Mouse (Mus musculus) liver, embryonic 16.5 days (tissue): ENCODE results near the gene Slc25a3. TPM values are rescaled to one million over a fixed set of nuclear protein-coding genes. Genes with fewer than 3 reads are reported as not detected.
A peak's percentile ranks its signal among the peaks of the same experiment; 100 is the strongest.

Experiments
- ATAC-seq: fragments of 200-750 bp; cut with Nextera tagmentation; 2 replicates; pipeline ENCODE4 v1.8.0; 2017; ENCODE audit warnings: low read depth, mild to moderate bottlenecking, moderate number of reproducible peaks, moderate library complexity
- H3K27ac ChIP-seq: fragments of 300-500 bp; sonication (generic); 2 replicates; pipeline ENCODE4 v1.5.1; 2014; ENCODE audit warnings: mild to moderate bottlenecking, low read length
- H3K27me3 ChIP-seq: fragments of 300-500 bp; sonication (generic); 2 replicates; pipeline ENCODE4 v1.6.1; 2014; ENCODE audit warnings: low read depth, low read length, mixed read lengths; ENCODE audit not compliant: control insufficient read depth, insufficient read depth
- H3K36me3 ChIP-seq: fragments of 300-500 bp; sonication (generic); 2 replicates; pipeline ENCODE4 v1.6.1; 2014; ENCODE audit warnings: mild to moderate bottlenecking; ENCODE audit not compliant: control insufficient read depth, insufficient read depth
- H3K4me1 ChIP-seq: fragments of 300-500 bp; sonication (generic); 2 replicates; pipeline ENCODE4 v1.6.1; 2014; ENCODE audit warnings: low read depth, low read length, mixed read lengths; ENCODE audit not compliant: control insufficient read depth
- H3K4me2 ChIP-seq: fragments of 300-500 bp; sonication (generic); 2 replicates; pipeline ENCODE4 v1.6.1; 2014; ENCODE audit warnings: low read depth, low read length, mixed read lengths
- H3K4me3 ChIP-seq: fragments of 300-500 bp; sonication (generic); 2 replicates; pipeline ENCODE4 v1.5.1; 2014; ENCODE audit warnings: low read depth, mild to moderate bottlenecking, low read length
- H3K9ac ChIP-seq: fragments of 300-500 bp; sonication (generic); 2 replicates; pipeline ENCODE4 v1.6.1; 2014; ENCODE audit warnings: low read depth, low read length
- H3K9me3 ChIP-seq: fragments of 300-500 bp; sonication (generic); replicated peaks from 2 replicates; pipeline ENCODE4 v1.6.1; 2016; ENCODE audit warnings: low read length; ENCODE audit not compliant: control insufficient read depth
- WGBS: fragments of 180-500 bp; shearing (Covaris S2); extraction: QIAGEN DNeasy Blood & Tissue Kit; methylation state at CpG from one replicate; pipeline ENCODE4 v1.1.7; 2014; ENCODE audit not compliant: insufficient replicate concordance; 5-methylcytosine and 5-hydroxymethylcytosine counted together
- polyA plus RNA-seq: library from polyadenylated mRNA; unstranded; fragments of >200 nt; fragmentation: Nextera tagmentation; extraction: Ambion mirVana; gene quantifications from 2 replicates; pipeline ENCODE4 v1.2.1, GENCODE M21; 2015

The Slc25a3 gene
- polyA plus RNA-seq, 1 experiment from 2014 or later = 186 TPM

DNA sequence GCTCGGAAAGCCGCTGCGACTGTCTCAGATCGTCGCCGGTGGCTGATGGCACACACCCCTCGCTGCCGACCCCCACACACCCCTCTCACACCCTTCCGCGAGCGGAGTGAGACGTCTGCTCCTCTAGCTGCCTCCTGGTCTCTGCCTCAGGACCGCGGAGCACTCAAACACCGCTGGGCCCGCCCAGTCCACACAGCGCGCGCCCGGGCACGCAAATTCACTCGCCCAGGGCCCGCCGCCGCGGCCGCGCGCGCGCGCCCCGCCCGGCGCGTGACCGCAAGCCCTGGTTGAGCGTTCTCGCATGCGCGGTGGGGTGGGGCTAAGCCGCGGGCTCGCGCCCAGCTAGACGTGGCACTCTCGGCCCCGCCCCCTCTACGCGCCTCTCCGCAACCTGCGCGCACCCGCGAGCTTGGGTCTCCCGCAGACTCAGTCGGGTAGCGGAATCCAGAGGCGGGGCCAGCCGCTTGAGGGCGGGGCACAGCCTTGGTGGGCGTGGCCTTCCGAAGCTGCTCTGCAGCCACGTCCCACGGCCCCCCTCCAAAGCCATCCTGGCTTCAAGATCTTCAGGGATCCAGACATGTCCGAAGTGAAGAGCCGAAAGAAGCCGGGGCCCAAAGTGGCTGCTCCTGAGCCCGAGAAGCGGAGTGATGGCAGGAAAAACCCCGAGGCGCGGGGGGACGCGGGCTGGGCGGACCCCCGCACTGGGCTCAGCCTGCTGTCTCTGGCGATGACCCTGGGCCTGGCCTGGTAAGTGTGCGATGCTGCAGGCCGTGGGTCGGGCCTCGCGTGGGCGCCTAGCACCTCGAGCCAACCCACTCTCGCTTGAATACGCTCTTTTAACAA lies 41.1 kb downstream of the Slc25a3 start, which contains the start of the genes Apaf1 and Ikbip:
TSS of gene Apaf1 (minus strand) at position 221 of the 843 bp plus-strand sequence.
TSS of gene Ikbip (plus strand) at position 391 of the 843 bp plus-strand sequence.
- no peaks in the 10 kb centered on the region for H3K9me3 ChIP-seq
- H3K27me3 ChIP-seq = no peaks in the 10 kb centered on the region
- H3K4me3 ChIP-seq = peak within 1 kb of the TSS; percentile 99
- H3K4me1 ChIP-seq = peaks cover 11% of the 10 kb centered on the region
- peak within 1 kb of the TSS; percentile 96 for H3K4me2 ChIP-seq
- WGBS = under 1% methylated on average over 86 of the region's 87 CpGs
- peaks cover 7% of the 10 kb centered on the region for H3K36me3 ChIP-seq
- peak; percentile 96 for ATAC-seq
- H3K27ac ChIP-seq = peak within 1 kb of the TSS; percentile 92
- peak within 1 kb of the TSS; percentile 96 for H3K9ac ChIP-seq

DNA sequence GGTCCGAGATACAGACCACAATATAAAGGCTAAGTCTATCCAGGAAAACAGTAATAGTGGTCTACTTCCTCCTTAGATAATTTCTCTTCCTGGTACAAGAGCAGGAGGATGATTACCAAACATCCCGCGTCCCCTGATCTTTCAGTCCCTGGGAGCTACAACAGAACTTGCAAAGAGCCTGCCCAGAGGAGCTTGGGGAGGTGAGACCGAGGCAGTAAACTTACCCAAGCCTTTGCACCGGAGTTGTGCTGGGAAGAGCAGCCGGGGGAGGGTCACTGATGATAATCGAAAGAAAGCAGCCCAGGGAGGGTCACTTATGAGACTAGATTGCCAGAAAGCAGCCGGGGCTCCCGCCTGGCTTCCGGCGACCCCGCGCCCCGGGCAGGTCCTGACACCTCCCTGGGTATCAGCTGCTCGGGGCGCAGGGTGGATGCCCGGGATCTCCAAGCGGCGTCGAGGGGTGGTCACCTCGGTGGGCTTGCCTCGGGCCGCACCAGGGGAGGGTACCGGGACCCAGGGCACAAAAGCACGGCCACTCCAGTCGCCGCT lies 41.8 kb downstream of the Slc25a3 start:
- under 1% methylated on average over 27 of the region's 27 CpGs for WGBS
- Histone ChIP-seq H3K4me2 (peak overlapping the region; percentile 96), H3K4me3 (peak overlapping the region; percentile 99), H3K9ac (peak overlapping the region; percentile 96), H3K27ac (peak overlapping the region; percentile 92), H3K4me1 (peaks cover 11% of the 10 kb centered on the region), H3K36me3 (peaks cover 7% of the 10 kb centered on the region), H3K27me3 (no peaks in the 10 kb centered on the region), H3K9me3 (no peaks in the 10 kb centered on the region)
- ATAC-seq = peak; percentile 17

DNA sequence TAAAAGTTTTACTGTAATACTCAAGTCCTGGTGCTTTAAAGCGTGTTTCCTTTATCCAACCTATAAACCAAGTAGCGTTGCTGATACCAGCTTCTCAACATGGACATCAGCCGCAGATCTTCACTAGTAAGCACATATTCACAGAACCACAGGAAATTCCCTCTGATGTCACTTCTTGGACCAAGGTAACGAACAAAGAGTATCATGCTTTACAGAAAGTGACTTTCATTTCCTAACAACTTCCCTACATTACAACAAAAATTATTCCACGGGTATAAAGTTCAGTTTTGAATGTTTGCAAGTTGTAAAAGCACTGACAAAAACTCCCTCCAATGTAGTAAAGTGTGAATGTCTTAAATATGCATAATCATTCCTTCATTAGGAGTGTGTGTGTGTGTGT lies 43.3 kb downstream of the Slc25a3 start:
- Histone ChIP-seq H3K27ac (no peak overlapping the region), H3K36me3 (peaks cover 7% of the 10 kb centered on the region), H3K9ac (no peak overlapping the region), H3K4me3 (no peak overlapping the region), H3K4me2 (peak overlapping the region; percentile 24; the same call in 1 of the 2 replicates), H3K4me1 (peaks cover 11% of the 10 kb centered on the region), H3K27me3 (no peaks in the 10 kb centered on the region), H3K9me3 (no peaks in the 10 kb centered on the region)
- ATAC-seq = no peak
- WGBS = 70% methylated on average over 5 of the region's 5 CpGs

DNA sequence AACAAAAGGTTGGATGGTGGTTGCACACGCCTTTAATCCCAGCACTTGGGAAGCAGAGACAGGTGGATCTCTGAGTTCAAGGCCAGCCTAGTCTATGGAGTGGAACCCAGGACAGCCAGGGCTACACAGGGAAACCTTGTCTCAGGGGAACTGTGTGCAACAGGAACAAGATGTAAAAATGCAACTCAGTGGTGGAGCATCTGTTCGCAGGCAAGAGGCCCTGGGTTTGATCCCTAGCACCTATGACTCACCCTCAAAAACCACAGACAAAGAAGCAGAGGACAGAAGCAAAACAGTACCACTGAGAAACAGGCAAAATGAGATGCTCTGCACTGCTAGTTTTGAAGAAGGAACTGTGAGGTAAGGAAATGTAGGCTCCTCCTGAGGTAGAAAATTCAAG lies 47.2 kb downstream of the Slc25a3 start:
- Histone ChIP-seq H3K4me2 (no peak overlapping the region), H3K4me3 (no peak overlapping the region), H3K9ac (no peak overlapping the region), H3K27ac (no peak overlapping the region), H3K27me3 (no peaks in the 10 kb centered on the region), H3K36me3 (peaks cover 7% of the 10 kb centered on the region), H3K9me3 (no peaks in the 10 kb centered on the region), H3K4me1 (peaks cover 3% of the 10 kb centered on the region)
- ATAC-seq = no peak
- 65% methylated on average over 2 of the region's 2 CpGs for WGBS

DNA sequence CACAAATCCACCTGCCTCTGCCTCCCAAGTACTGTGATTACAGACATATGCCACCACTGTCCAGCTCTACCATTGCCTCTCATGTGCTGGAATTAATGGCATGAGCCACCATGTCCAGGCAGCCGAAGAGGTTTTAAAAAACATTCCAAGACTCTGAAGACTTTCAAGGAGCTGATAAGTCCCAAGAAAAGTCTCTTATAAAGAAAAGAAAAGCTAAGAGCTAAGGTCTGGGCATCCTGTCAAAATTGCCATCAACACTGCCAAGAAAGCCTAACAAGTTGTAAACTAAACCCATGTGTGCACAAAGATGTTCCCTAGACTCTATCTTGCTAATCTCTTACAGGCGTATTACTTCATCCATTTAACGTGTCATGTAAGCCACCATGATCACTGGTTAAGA lies 50.5 kb downstream of the Slc25a3 start:
- peaks cover 2% of the 10 kb centered on the region; the same call in 1 of the 2 replicates for H3K36me3 ChIP-seq
- ATAC-seq = no peak

DNA sequence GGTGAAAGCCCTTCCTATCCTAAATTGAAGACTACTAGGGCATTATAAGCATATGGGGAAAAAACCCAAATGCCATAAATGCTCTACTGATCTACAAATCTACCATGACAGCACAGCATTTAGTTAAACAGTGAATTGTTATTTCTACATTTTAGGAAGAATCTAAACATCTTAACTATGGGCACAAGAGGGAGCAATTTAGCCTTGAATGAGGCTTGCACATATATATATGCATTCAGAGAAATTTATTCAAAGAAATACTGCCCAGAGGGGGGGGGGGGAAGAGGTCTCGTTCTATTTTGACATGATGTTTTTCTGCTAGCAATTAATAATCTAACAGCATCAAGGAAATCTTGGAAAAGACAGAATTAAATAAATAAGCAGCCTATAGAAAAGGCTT lies 52.1 kb downstream of the Slc25a3 start:
- Histone ChIP-seq H3K4me2 (no peak overlapping the region), H3K27me3 (no peaks in the 10 kb centered on the region), H3K27ac (no peak overlapping the region), H3K36me3 (peaks cover 4% of the 10 kb centered on the region), H3K4me1 (no peaks in the 10 kb centered on the region), H3K4me3 (no peak overlapping the region), H3K9me3 (no peaks in the 10 kb centered on the region), H3K9ac (no peak overlapping the region)
- ATAC-seq = no peak
- WGBS = 54% methylated on average over 1 of the region's 1 CpGs

More for the DNA sequence above, 50.5 kb downstream of the Slc25a3 start:
- WGBS = 79% methylated on average over 3 of the region's 3 CpGs
- no peaks in the 10 kb centered on the region for H3K9me3 ChIP-seq
- no peak overlapping the region for H3K4me3 ChIP-seq
- H3K4me1 ChIP-seq = no peaks in the 10 kb centered on the region
- no peak overlapping the region for H3K9ac ChIP-seq
- H3K27me3 ChIP-seq = no peaks in the 10 kb centered on the region
- H3K4me2 ChIP-seq = no peak overlapping the region
- no peak overlapping the region for H3K27ac ChIP-seq

Other genes with a start within 250 kb of the Slc25a3 start
- gene Apaf1, start 41.3 kb downstream of the Slc25a3 start, polyA plus RNA-seq = 5.8 and 7.0 TPM in 2 replicates
- 6.5 and 6.9 TPM in 2 replicates for gene Ikbip, start 41.1 kb downstream of the Slc25a3 start, polyA plus RNA-seq
- gene Tmpo, start 57.3 kb upstream of the Slc25a3 start, polyA plus RNA-seq = 99.2 and 101 TPM in 2 replicates